Mouse (Mus musculus) embryonic stem cell, embryonic (primary cell): ENCODE measurements around the gene Acsbg2.

Experiments used
- CTCF ChIA-PET, 4 experiments: fragments of 300-600 bp in 2 of 4; fragments of 350-600 bp in 2 of 4; sonication (Branson Sonifier 250); formaldehyde crosslinking; loops; one replicate each; lab custom pipeline; 2022; ENCODE audit warnings: inconsistent platforms in 2 of 4; lab: Charles Lee
- POLR2A ChIA-PET, 4 experiments: fragments of 300-600 bp in 2 of 4; fragments of 350-600 bp in 2 of 4; sonication (Branson Sonifier 250); formaldehyde crosslinking; loops; one replicate each; lab custom pipeline; 2022; ENCODE audit warnings: antibody characterized with exemption in 4 of 4, inconsistent platforms in 1 of 4; lab: Charles Lee

Acsbg2 gene

GRCm38 (mm10) chr17:56874237-56874636, at the start of gene Acsbg2:
Gene Acsbg2, minus strand, starts transcription at chr17:56874447.
- CTCF ChIA-PET, result interaction anchor here in 1 of 4 experiments (0.7 kb wide), 1 partner anchor 10 kb away, joined by 3 read pairs; no protein-coding TSS in a partner anchor

DNA sequence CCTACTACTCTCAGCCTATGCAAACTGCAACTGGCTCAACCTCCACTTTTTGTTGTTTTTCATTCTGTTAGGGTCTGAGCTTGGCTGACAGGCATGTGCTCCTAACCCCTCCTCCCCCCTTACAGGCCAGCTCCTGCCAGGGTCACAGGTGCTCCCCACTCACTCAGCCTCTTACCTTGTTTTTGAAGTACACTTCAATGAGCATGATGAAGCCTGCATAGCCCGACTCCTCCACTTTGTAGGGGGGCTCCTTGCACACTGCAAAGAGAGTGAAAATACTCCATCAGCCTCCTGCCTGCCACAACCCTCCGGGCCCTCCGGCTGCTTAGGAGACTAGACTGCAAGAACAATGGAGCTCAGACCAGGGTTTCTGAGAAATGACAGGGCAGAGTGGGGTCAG, 45.5 kb upstream of the Acsbg2 start:
- POLR2A ChIA-PET, result no interaction called here
- CTCF ChIA-PET, result interaction anchor here in 1 of 4 experiments (1.7 kb wide), 1 partner anchor 22 kb away, joined by 6 read pairs; no protein-coding TSS in a partner anchor

More at GRCm38 (mm10) chr17:56874237-56874636, at the start of gene Acsbg2:
- POLR2A ChIA-PET, result interaction anchor here in 3 of 4 experiments (0.8 to 9.6 kb wide), 16 partner anchors 8 to 157 kb away, joined by 3 to 95 read pairs (median 5); partner anchors contain the start of genes Dus3l (in 1 of the 3), Khsrp (in 1 of the 3) and Rfx2 (in 1 of the 3)

DNA sequence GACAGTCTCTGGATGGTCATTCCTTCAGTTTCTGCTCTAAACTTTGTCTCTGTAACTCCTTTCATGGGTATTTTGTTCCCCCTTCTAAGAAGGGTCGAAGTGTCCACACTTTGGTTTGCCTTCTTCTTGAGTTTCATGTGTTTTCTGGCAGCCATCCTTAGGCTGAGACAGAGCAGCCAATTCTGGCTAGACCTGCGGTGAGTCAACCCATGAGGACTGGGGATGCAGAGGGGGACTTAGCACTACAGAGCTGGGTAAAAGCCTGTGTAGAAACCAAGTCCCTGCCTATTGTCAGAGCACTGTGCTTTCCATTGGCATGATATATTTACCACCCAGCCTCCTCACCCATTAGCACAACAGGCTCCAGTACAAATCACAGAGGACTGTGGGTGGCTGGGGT, 42.9 kb upstream of the Acsbg2 start:
- POLR2A ChIA-PET, result interaction anchor here in 1 of 4 experiments (1.6 kb wide), 1 partner anchor 26 kb away, joined by 3 read pairs; no protein-coding TSS in a partner anchor
- CTCF ChIA-PET, result no interaction called here

DNA sequence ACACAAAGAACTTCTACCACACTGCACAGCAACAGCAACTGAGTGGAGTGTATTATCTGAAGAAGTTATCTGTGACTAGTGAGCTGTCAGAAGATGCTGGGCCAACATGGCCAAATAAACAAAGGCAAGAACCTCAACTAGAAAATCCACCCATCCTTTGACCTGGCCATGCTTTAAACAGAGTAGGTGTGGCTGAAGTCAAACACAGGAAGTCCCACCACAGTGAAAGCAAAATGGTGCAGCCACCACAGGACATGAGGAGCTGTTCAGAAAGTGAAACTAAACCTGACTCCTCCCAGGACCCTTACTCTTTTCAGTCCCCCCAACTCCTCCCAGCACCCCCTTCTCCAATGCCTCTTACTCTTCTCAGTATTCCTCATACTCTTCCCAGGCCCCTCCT, 39.2 kb upstream of the Acsbg2 start:
- POLR2A ChIA-PET, result interaction anchor here in 2 of 4 experiments (0.5 to 1.6 kb wide), 5 partner anchors 10 to 240 kb away, joined by 3 to 4 read pairs (median 3); partner anchors contain the start of genes Mllt1 (in 1 of the 2) and Ranbp3 (in 1 of the 2)
- CTCF ChIA-PET, result interaction anchor here in 2 of 4 experiments (0.7 to 1.2 kb wide), 2 partner anchors 16 to 22 kb away, joined by 3 to 4 read pairs; partner anchors contain the start of gene Mllt1 (in 1 of the 2)

GRCm38 (mm10) chr17:56913023-56913422, 38.8 kb upstream of the Acsbg2 start:
- POLR2A ChIA-PET, result interaction anchor here in 1 of 4 experiments (0.5 to 1.1 kb wide), 2 partner anchors 11 to 17 kb away, joined by 3 to 4 read pairs; no protein-coding TSS in a partner anchor
- CTCF ChIA-PET, result interaction anchor here in 1 of 4 experiments (0.7 kb wide), 1 partner anchor 22 kb away, joined by 4 read pairs; the partner anchor contains the start of gene Mllt1

- ChIA-PET POLR2A (interaction anchor here in 3 of 4 experiments (0.5 to 1.5 kb wide), 5 partner anchors 33 to 261 kb away, joined by 3 to 4 read pairs (median 3); no protein-coding TSS in a partner anchor), CTCF (interaction anchor here in 2 of 4 experiments (0.6 to 2.1 kb wide), 3 partner anchors 12 to 158 kb away, joined by 5 to 7 read pairs (median 5); no protein-coding TSS in a partner anchor)
These were observed 35.5 kb upstream of the Acsbg2 start for GRCm38 (mm10) chr17:56909764-56910163.

GRCm38 (mm10) chr17:56907887-56908286, 33.6 kb upstream of the Acsbg2 start:
- ChIA-PET POLR2A (no interaction called here), CTCF (no interaction called here)

DNA sequence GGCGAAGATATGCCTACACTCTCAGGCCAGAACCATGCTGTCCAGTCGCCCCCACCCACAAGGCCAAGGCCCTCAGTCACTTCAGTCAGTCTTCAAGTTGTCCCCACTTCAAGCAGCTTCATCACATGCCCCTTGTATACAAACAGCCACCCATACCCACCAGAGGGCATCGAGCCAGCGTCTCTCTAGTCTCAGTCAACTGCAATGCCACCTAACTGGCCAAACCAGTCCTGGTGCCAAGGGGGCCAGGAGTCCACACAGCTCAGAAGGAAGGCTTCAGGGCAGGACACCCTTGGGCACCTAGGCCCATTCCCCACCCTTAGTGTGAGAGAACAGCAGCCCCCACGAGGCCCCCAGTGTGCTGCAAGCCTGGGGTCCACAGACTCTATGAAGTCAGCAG, 32.8 kb upstream of the Acsbg2 start:
- CTCF ChIA-PET, result no interaction called here
- POLR2A ChIA-PET, result interaction anchor here in 2 of 4 experiments (1.1 to 1.8 kb wide), 4 partner anchors 9 to 75 kb away, joined by 3 to 7 read pairs (median 5); no protein-coding TSS in a partner anchor

- ChIA-PET CTCF (interaction anchor here in 1 of 4 experiments (1.1 kb wide), 1 partner anchor 98 kb away, joined by 3 read pairs; no protein-coding TSS in a partner anchor), POLR2A (interaction anchor here in 3 of 4 experiments (0.6 to 1.8 kb wide), 6 partner anchors 9 to 582 kb away, joined by 3 to 7 read pairs (median 5); no protein-coding TSS in a partner anchor)
These were observed 31.9 kb upstream of the Acsbg2 start for GRCm38 (mm10) chr17:56906166-56906565.

DNA sequence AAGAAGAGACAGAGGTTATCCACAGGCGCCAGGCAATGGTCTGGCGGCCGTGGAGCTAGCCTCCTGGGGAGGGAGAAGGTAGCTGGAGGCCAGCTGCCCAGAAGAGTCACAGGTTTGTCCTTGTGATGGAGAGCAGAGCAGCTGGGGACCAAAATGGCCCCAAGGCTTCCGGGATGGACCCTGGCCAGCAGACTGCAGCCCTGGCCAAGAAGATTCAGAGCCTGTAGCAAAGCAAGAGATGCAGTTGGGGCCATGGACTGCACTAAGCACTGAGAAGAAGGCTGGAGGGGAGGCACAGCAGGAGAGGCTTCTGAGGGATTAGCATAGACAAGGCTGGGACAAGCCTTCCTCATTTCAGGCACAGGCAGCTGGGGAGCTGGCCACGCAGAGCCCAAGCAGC, 28.5 kb upstream of the Acsbg2 start:
- CTCF ChIA-PET, result interaction anchor here in 1 of 4 experiments (1.6 kb wide), 1 partner anchor 125 kb away, joined by 5 read pairs; no protein-coding TSS in a partner anchor
- POLR2A ChIA-PET, result interaction anchor here in 2 of 4 experiments (1.1 to 1.3 kb wide), 2 partner anchors 72 to 138 kb away, joined by 3 to 4 read pairs; partner anchors contain the start of genes Dus3l (in 1 of the 2) and Rfx2 (in 1 of the 2)

- POLR2A ChIA-PET, result interaction anchor here in 3 of 4 experiments (0.5 to 5.2 kb wide), 15 partner anchors 9 to 314 kb away, joined by 3 to 38 read pairs (median 4); partner anchors contain the start of genes Dus3l (in 1 of the 3), Gm17949 (in 1 of the 3), Gtf2f1 (in 1 of the 3) and Mllt1 (in 1 of the 3)
- CTCF ChIA-PET, result interaction anchor here (0.6 to 4.9 kb wide), 41 partner anchors 9 to 437 kb away, joined by 3 to 32 read pairs (median 3); partner anchors contain the start of genes Mllt1 (in 3 of the 4), Alkbh7 (in 1 of the 4), Clpp (in 1 of the 4) and Khsrp (in 1 of the 4)
These were observed 23.5 kb upstream of the Acsbg2 start for GRCm38 (mm10) chr17:56897630-56898195.

GRCm38 (mm10) chr17:56896513-56897129, 22.4 kb upstream of the Acsbg2 start:
- ChIA-PET CTCF (interaction anchor here (0.6 to 4.9 kb wide), 25 partner anchors 8 to 142 kb away, joined by 3 to 32 read pairs (median 4); partner anchors contain the start of genes Mllt1 (in 2 of the 4), Clpp (in 1 of the 4), Khsrp (in 1 of the 4) and Nrtn (in 1 of the 4)), POLR2A (interaction anchor here in 3 of 4 experiments (1.0 to 5.2 kb wide), 6 partner anchors 10 to 84 kb away, joined by 3 to 38 read pairs (median 6); partner anchors contain the start of gene Mllt1 (in 1 of the 3))

DNA sequence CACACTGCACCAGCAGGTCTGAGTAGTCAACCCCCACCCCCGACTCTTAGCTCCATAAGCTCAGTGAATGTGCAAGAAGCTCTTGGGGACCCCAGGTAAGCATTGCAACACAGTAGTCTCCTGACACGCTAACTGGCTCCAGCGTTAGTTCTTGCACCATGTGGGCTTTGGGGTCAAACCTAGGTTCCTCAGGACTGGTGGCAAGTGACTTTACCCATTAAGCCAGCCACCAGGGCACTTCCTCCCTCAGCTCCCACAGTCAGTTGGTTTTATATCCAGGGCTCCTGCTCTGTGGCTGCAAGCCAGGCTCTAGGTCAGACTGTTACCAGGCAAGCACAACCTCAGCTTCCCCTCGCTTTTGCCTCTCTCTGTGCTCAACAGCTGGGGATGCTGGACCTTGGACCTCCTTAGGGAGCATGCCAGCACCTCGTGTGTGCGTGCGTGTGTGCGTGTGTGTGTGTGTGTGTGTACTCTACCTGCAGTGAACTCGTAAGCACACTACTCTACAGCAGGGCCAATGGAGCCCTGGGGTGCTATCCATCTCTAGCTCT, 21.2 kb upstream of the Acsbg2 start:
- ChIA-PET POLR2A (interaction anchor here in 2 of 4 experiments (0.6 to 2.4 kb wide), 6 partner anchors 18 to 128 kb away, joined by 3 to 6 read pairs (median 3); no protein-coding TSS in a partner anchor), CTCF (interaction anchor here in 3 of 4 experiments (0.5 to 1.5 kb wide), 6 partner anchors 19 to 423 kb away, joined by 3 to 4 read pairs (median 3); partner anchors contain the start of genes Dus3l (in 1 of the 3) and Nrtn (in 1 of the 3))

GRCm38 (mm10) chr17:56890018-56890417, 15.8 kb upstream of the Acsbg2 start:
- ChIA-PET CTCF (interaction anchor here in 1 of 4 experiments (0.8 kb wide), 2 partner anchors 24 to 112 kb away, joined by 3 to 5 read pairs; no protein-coding TSS in a partner anchor), POLR2A (interaction anchor here (0.6 to 8.7 kb wide), 13 partner anchors 11 to 322 kb away, joined by 3 to 95 read pairs (median 4); partner anchors contain the start of genes 1700061G19Rik (in 1 of the 4), Acsbg2 (in 1 of the 4), Gm17949 (in 1 of the 4) and Gtf2f1 (in 1 of the 4))

- POLR2A ChIA-PET, result interaction anchor here (0.5 to 8.7 kb wide), 20 partner anchors 10 to 471 kb away, joined by 3 to 95 read pairs (median 4); partner anchors contain the start of genes Acsbg2 (in 2 of the 4), Dus3l (in 1 of the 4), Mllt1 (in 1 of the 4) and Rfx2 (in 1 of the 4)
- CTCF ChIA-PET, result interaction anchor here (0.6 to 2.7 kb wide), 33 partner anchors 9 to 763 kb away, joined by 3 to 13 read pairs (median 4); partner anchors contain the start of genes 1700061G19Rik (in 1 of the 4), Dus3l (in 1 of the 4), Mllt1 (in 1 of the 4) and Nrtn (in 1 of the 4)
These were observed 13.8 kb upstream of the Acsbg2 start for GRCm38 (mm10) chr17:56888050-56888449.

- POLR2A ChIA-PET, result interaction anchor here in 3 of 4 experiments (0.6 to 8.7 kb wide), 19 partner anchors 8 to 175 kb away, joined by 3 to 95 read pairs (median 4); partner anchors contain the start of genes Acsbg2 (in 1 of the 3) and Dus3l (in 1 of the 3)
These were observed 10.6 kb upstream of the Acsbg2 start for GRCm38 (mm10) chr17:56884809-56885208.

More at GRCm38 (mm10) chr17:56884809-56885208, 10.6 kb upstream of the Acsbg2 start:
- CTCF ChIA-PET, result interaction anchor here in 3 of 4 experiments (0.7 to 1.2 kb wide), 5 partner anchors 12 to 107 kb away, joined by 3 to 8 read pairs (median 5); no protein-coding TSS in a partner anchor
